Mouse (Mus musculus): ENCODE results near the gene Dab1. TPM values are rescaled to one million over a fixed set of nuclear protein-coding genes. Genes with fewer than 3 reads are reported as not detected.

Gene Dab1
- polyA plus RNA-seq, 1 experiment from 2014 or later: 3.8 TPM

- H3K4me3 ChIP-seq: no peak overlapping the region
- H3K36me3 ChIP-seq: no peaks in the 10 kb centered on the region
- WGBS: 57% methylated on average over 2 of the region's 2 CpGs
- H3K9me3 ChIP-seq: no peaks in the 10 kb centered on the region
- H3K27ac ChIP-seq: no peak overlapping the region
- H3K4me2 ChIP-seq: no peak overlapping the region
- H3K27me3 ChIP-seq: no peaks in the 10 kb centered on the region
- no peak overlapping the region for H3K9ac ChIP-seq
- no peak for ATAC-seq (ENCODE audit: borderline replicate concordance, extremely low read depth, low FRiP score, low TSS enrichment)
- H3K4me1 ChIP-seq: no peaks in the 10 kb centered on the region
Observed at GRCm38 (mm10) chr4:104307781-104308180, 688.6 kb downstream of the Dab1 start.

- no peaks in the 10 kb centered on the region for H3K4me1 ChIP-seq
- H3K27me3 ChIP-seq: no peaks in the 10 kb centered on the region
- H3K9me3 ChIP-seq: no peaks in the 10 kb centered on the region
- no peak overlapping the region for H3K27ac ChIP-seq
- whole genome bisulfite sequencing: 47% methylated on average over 5 of the region's 5 CpGs
- ATAC-seq (ENCODE audit: borderline replicate concordance, extremely low read depth, low FRiP score, low TSS enrichment): no peak
- no peak overlapping the region for H3K9ac ChIP-seq
- no peak overlapping the region for H3K4me3 ChIP-seq
- H3K4me2 ChIP-seq: no peak overlapping the region
- H3K36me3 ChIP-seq: no peaks in the 10 kb centered on the region
Observed at GRCm38 (mm10) chr4:104326221-104326620, 707.1 kb downstream of the Dab1 start.

DNA sequence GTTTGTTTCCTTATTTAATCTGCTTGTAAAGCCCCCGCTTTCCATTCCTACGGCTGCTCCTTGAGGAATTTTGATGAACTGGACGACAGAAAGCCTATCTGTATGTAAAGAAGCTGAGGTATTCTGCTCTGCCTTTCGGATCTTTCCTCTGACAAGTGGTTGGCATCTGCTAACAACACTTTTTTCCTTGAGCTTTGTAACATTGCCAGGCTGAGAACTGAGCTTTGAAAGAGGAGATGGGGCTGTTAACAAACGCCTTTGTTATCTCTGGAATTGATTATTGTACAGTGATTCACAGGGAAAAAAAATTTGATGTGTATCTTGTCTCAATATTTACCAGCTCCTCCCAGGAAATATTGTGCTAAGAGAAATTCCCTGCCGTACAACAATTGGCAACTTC is 712.7 kb downstream of the Dab1 start:
- H3K9me3 ChIP-seq: no peaks in the 10 kb centered on the region
- no peak overlapping the region for H3K4me3 ChIP-seq
- ATAC-seq (ENCODE audit: borderline replicate concordance, extremely low read depth, low FRiP score, low TSS enrichment): no peak
- H3K27me3 ChIP-seq: no peaks in the 10 kb centered on the region
- WGBS: 27% methylated on average over 6 of the region's 6 CpGs
- H3K4me2 ChIP-seq: no peak overlapping the region
- no peak overlapping the region for H3K9ac ChIP-seq
- no peaks in the 10 kb centered on the region for H3K4me1 ChIP-seq
- H3K36me3 ChIP-seq: no peaks in the 10 kb centered on the region
- no peak overlapping the region for H3K27ac ChIP-seq

- Histone ChIP-seq H3K36me3 (no peaks in the 10 kb centered on the region), H3K27ac (no peak overlapping the region), H3K4me2 (no peak overlapping the region), H3K4me1 (no peaks in the 10 kb centered on the region), H3K9ac (no peak overlapping the region), H3K9me3 (no peaks in the 10 kb centered on the region), H3K27me3 (no peaks in the 10 kb centered on the region), H3K4me3 (no peak overlapping the region)
- no peak for ATAC-seq (ENCODE audit: borderline replicate concordance, extremely low read depth, low FRiP score, low TSS enrichment)
- 44% methylated on average over 3 of the region's 3 CpGs for WGBS
Observed at GRCm38 (mm10) chr4:104332399-104332798, 713.2 kb downstream of the Dab1 start.

GRCm38 (mm10) chr4:104337279-104337678 is 718.1 kb downstream of the Dab1 start:
- no peak for ATAC-seq (ENCODE audit: borderline replicate concordance, extremely low read depth, low FRiP score, low TSS enrichment)
- H3K4me3 ChIP-seq: no peak overlapping the region
- H3K27ac ChIP-seq: no peak overlapping the region
- no peak overlapping the region for H3K4me2 ChIP-seq
- 79% methylated on average over 10 of the region's 10 CpGs for WGBS
- no peaks in the 10 kb centered on the region for H3K9me3 ChIP-seq
- H3K27me3 ChIP-seq: no peaks in the 10 kb centered on the region
- no peaks in the 10 kb centered on the region for H3K4me1 ChIP-seq
- no peak overlapping the region for H3K9ac ChIP-seq
- no peaks in the 10 kb centered on the region for H3K36me3 ChIP-seq

DNA sequence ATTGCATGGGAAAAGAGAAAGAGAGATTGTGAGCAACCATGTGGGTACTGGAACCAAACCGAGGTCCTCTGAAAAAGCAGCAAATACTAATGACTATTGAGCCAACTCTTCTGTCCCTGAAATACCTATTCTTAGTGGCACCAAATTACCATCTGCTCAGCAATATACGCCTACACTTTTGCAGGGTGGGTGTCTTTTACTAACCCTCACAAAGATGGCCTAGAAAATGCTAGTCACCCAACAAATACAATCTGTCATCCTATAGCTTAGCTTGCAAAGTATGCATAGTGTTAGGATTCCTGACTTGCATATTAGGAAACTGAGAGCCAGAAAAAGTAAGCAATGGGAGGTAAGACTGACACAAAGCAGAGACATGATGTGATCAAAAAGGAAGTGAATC is 719.2 kb downstream of the Dab1 start:
- H3K4me3 ChIP-seq: no peak overlapping the region
- no peaks in the 10 kb centered on the region for H3K36me3 ChIP-seq
- ATAC-seq (ENCODE audit: borderline replicate concordance, extremely low read depth, low FRiP score, low TSS enrichment): no peak
- H3K9ac ChIP-seq: no peak overlapping the region
- H3K4me1 ChIP-seq: no peaks in the 10 kb centered on the region
- 81% methylated on average over 2 of the region's 2 CpGs for WGBS
- no peaks in the 10 kb centered on the region for H3K9me3 ChIP-seq
- H3K27me3 ChIP-seq: no peaks in the 10 kb centered on the region
- no peak overlapping the region for H3K27ac ChIP-seq
- no peak overlapping the region for H3K4me2 ChIP-seq

- no peak overlapping the region for H3K4me3 ChIP-seq
- 40% methylated on average over 1 of the region's 1 CpGs for WGBS
- no peak for ATAC-seq (ENCODE audit: borderline replicate concordance, extremely low read depth, low FRiP score, low TSS enrichment)
Observed at GRCm38 (mm10) chr4:104361345-104361744, 742.2 kb downstream of the Dab1 start.

GRCm38 (mm10) chr4:104366491-104366890 is 747.3 kb downstream of the Dab1 start:
- no peaks in the 10 kb centered on the region for H3K36me3 ChIP-seq
- ATAC-seq (ENCODE audit: borderline replicate concordance, extremely low read depth, low FRiP score, low TSS enrichment): no peak
- peaks cover 74% of the 10 kb centered on the region for H3K27me3 ChIP-seq
- no peaks in the 10 kb centered on the region for H3K9me3 ChIP-seq
- H3K4me1 ChIP-seq: peaks cover 16% of the 10 kb centered on the region
- H3K9ac ChIP-seq: no peak overlapping the region
- no peak overlapping the region for H3K27ac ChIP-seq
- WGBS: 8% methylated on average over 8 of the region's 8 CpGs
- H3K4me2 ChIP-seq: peak overlapping the region; percentile 96
- H3K4me3 ChIP-seq: peak overlapping the region; percentile 59

More at GRCm38 (mm10) chr4:104361345-104361744, 742.2 kb downstream of the Dab1 start:
- Histone ChIP-seq H3K27me3 (peaks cover 22% of the 10 kb centered on the region), H3K27ac (no peak overlapping the region), H3K9me3 (no peaks in the 10 kb centered on the region), H3K4me1 (no peaks in the 10 kb centered on the region), H3K9ac (no peak overlapping the region), H3K36me3 (no peaks in the 10 kb centered on the region), H3K4me2 (no peak overlapping the region)

- 0 out of 2 replicates have a peak overlapping the region, but pooled peaks have one; percentile 34 for H3K27ac ChIP-seq
- H3K9ac ChIP-seq: peak overlapping the region; percentile 36
- ATAC-seq (ENCODE audit: borderline replicate concordance, extremely low read depth, low FRiP score, low TSS enrichment): peak; percentile 76
- H3K4me1 ChIP-seq: peaks cover 16% of the 10 kb centered on the region
- peak overlapping the region; percentile 96 for H3K4me2 ChIP-seq
- peak overlapping the region; percentile 59 for H3K4me3 ChIP-seq
- H3K36me3 ChIP-seq: no peaks in the 10 kb centered on the region
- H3K9me3 ChIP-seq: no peaks in the 10 kb centered on the region
- H3K27me3 ChIP-seq: peaks cover 79% of the 10 kb centered on the region
- 1% methylated on average over 73 of the region's 94 CpGs for WGBS
Observed at GRCm38 (mm10) chr4:104366894-104367740, 748.0 kb downstream of the Dab1 start.

DNA sequence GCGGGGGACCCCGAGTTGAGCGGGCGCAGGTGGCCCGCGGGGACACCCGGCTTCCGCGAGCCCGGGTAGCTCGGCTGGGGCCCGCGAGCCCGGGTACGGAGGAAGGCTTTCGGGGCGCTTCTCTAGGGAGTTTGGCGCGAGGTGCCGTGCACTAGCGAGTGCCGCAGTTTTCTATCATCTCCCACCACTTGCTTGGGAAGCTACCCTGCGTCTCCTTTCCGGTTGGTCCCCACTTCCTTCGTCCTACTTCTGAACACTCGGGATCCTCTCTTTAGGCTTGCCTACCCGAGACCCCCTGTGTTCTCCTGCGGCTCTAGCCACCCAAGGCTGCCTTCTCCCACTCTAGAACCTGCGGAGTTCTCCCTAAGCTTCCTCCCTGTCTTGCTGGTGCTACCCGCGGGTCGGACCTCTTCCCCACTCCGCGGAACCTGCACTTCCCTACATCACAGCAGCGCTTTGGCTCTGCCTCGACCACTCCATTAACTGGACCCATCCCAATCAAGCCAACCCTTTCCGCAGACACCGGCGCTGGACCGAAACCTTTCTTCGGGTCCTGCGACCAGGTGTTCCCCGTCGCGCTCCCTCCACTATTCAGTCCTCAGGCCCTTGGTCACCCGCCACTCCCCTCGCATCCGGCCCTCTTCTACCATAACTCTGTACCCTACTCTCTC is 748.7 kb downstream of the Dab1 start:
- H3K4me3 ChIP-seq: peak overlapping the region; percentile 59
- H3K9ac ChIP-seq: peak overlapping the region; percentile 36; the same call in 1 of the 2 replicates
- under 1% methylated on average over 36 of the region's 48 CpGs for WGBS
- H3K4me1 ChIP-seq: peaks cover 16% of the 10 kb centered on the region
- H3K36me3 ChIP-seq: no peaks in the 10 kb centered on the region
- H3K9me3 ChIP-seq: no peaks in the 10 kb centered on the region
- peak; percentile 58 for ATAC-seq (ENCODE audit: borderline replicate concordance, extremely low read depth, low FRiP score, low TSS enrichment)
- H3K27me3 ChIP-seq: peaks cover 79% of the 10 kb centered on the region
- H3K4me2 ChIP-seq: peak overlapping the region; percentile 96
- H3K27ac ChIP-seq: no peak overlapping the region

DNA sequence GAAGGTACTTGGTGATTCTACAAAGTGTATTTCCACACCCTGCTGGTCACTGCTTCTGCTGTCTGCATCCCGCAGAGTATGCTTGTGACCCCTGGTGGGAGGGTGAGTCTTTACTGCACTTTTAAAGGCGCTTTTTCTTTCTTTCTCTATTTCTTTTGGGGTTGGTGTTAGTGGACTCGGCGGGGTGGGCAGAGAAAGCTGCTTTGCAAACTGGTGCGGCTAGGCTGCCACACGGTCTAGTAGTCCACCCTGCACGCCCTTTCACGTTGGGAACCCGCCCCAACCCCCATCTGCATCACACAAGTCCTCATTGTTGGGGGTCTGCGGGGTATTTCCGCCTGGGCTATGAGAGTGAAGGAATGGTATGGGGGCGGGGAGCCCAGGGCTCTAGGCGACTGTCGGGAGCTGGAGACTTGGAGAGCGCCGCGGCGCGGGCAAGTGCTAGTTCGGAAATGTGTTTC is 749.4 kb downstream of the Dab1 start:
- Histone ChIP-seq H3K4me2 (peak overlapping the region; percentile 96), H3K9ac (no peak overlapping the region), H3K4me3 (peak overlapping the region; percentile 59), H3K27me3 (peaks cover 79% of the 10 kb centered on the region), H3K27ac (no peak overlapping the region), H3K36me3 (no peaks in the 10 kb centered on the region), H3K4me1 (peaks cover 16% of the 10 kb centered on the region), H3K9me3 (no peaks in the 10 kb centered on the region)
- no peak for ATAC-seq (ENCODE audit: borderline replicate concordance, extremely low read depth, low FRiP score, low TSS enrichment)
- WGBS: 2% methylated on average over 20 of the region's 20 CpGs

DNA sequence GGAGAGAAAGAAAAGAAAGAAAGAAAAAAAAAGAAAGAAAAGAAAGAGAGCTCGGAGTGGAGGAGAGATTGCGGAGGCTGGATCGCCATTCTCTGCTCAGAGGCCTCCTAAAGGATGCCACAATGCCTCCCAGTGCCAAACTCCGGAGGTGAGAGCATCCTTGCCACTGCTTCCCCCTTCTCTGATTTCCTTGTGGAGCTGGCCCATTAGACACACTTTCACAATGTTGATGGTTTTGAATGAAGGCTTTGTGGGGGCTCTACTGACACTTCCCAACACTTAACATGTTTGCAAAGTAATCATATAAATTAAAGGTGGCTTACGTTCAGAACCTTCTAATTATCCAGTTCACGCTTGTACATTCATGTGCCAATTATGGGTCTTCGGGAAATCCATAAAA is 749.9 kb downstream of the Dab1 start:
- H3K4me3 ChIP-seq: peak overlapping the region; percentile 59
- peak overlapping the region; percentile 96 for H3K4me2 ChIP-seq
- no peak overlapping the region for H3K9ac ChIP-seq
- H3K27me3 ChIP-seq: peaks cover 78% of the 10 kb centered on the region
- H3K9me3 ChIP-seq: no peaks in the 10 kb centered on the region
- H3K4me1 ChIP-seq: peaks cover 16% of the 10 kb centered on the region
- no peak overlapping the region for H3K27ac ChIP-seq
- 11% methylated on average over 7 of the region's 7 CpGs for WGBS
- no peaks in the 10 kb centered on the region for H3K36me3 ChIP-seq
- no peak for ATAC-seq (ENCODE audit: borderline replicate concordance, extremely low read depth, low FRiP score, low TSS enrichment)
